Mouse (Mus musculus) thymus, adult 2 months (tissue): ENCODE measurements around the gene Mfap2.

Experiments used
- CTCF ChIP-seq: fragments of 200-500 bp; IDR thresholded peaks from 2 replicates; pipeline ENCODE4 v1.5.1; 2012; ENCODE audit warnings: mild to moderate bottlenecking, control low read depth, low read length, moderate library complexity, borderline replicate concordance; ENCODE audit not compliant: control insufficient read depth, poor library complexity, insufficient read depth; ENCODE audit errors: extremely low read depth
- POLR2A ChIP-seq: fragments of 200-500 bp; IDR thresholded peaks from 2 replicates; pipeline ENCODE4 v1.6.1; 2012; ENCODE audit warnings: mild to moderate bottlenecking, low read length, control low read depth, moderate library complexity; ENCODE audit not compliant: control insufficient read depth, poor library complexity, insufficient read depth; ENCODE audit errors: extremely low read depth

GRCm38 (mm10) chr4:141030541-141031206, 20.5 kb downstream of the Mfap2 start:
- no peak for TF ChIP-seq POLR2A
- no peak for TF ChIP-seq CTCF
